Mouse (Mus musculus) embryo, embryonic 11 days (tissue): ENCODE data around the gene Lsm12.

Experiments
- DNase-seq: peaks from one replicate; pipeline ENCODE4 v3.0.0-alpha.2; 2015

Gene Lsm12

GRCm38 (mm10) chr11:102184646-102185495 is at the start of gene Lsm12:
Lsm12 (minus strand) TSS chr11:102185296.
- DNase-seq: peak; percentile 96

GRCm38 (mm10) chr11:102230006-102230741 is 45.1 kb upstream of the Lsm12 start, which contains the start of gene Hdac5:
Hdac5 (minus strand) TSS chr11:102230166.
- peak; percentile 99 for DNase-seq

GRCm38 (mm10) chr11:102229331-102229953 is 44.3 kb upstream of the Lsm12 start:
- DNase-seq: no peak

GRCm38 (mm10) chr11:102228646-102229268 is 43.7 kb upstream of the Lsm12 start:
- no peak for DNase-seq

GRCm38 (mm10) chr11:102228191-102228545 is 43.1 kb upstream of the Lsm12 start:
- DNase-seq: no peak

- DNase-seq: peak; percentile 68
Observed at GRCm38 (mm10) chr11:102227270-102228190, 42.4 kb upstream of the Lsm12 start.

- no peak for DNase-seq
Observed at GRCm38 (mm10) chr11:102226067-102226978, 41.2 kb upstream of the Lsm12 start.

- no peak for DNase-seq
Observed at GRCm38 (mm10) chr11:102225221-102225620, 40.1 kb upstream of the Lsm12 start.

- DNase-seq: no peak
Observed at GRCm38 (mm10) chr11:102224686-102225085, 39.6 kb upstream of the Lsm12 start.

- DNase-seq: peak; percentile 73
Observed at GRCm38 (mm10) chr11:102223166-102223565, 38.1 kb upstream of the Lsm12 start.

- DNase-seq: no peak
Observed at GRCm38 (mm10) chr11:102221954-102222351, 36.9 kb upstream of the Lsm12 start.

- DNase-seq: no peak
Observed at GRCm38 (mm10) chr11:102221243-102221953, 36.3 kb upstream of the Lsm12 start.

- no peak for DNase-seq
Observed at GRCm38 (mm10) chr11:102220451-102220850, 35.4 kb upstream of the Lsm12 start.

GRCm38 (mm10) chr11:102219994-102220346 is 34.9 kb upstream of the Lsm12 start:
- no peak for DNase-seq

GRCm38 (mm10) chr11:102219247-102219993 is 34.3 kb upstream of the Lsm12 start:
- no peak for DNase-seq

GRCm38 (mm10) chr11:102218783-102219182 is 33.7 kb upstream of the Lsm12 start:
- peak; percentile 90 for DNase-seq

- DNase-seq: no peak
Observed at GRCm38 (mm10) chr11:102217876-102218430, 32.9 kb upstream of the Lsm12 start.

- no peak for DNase-seq
Observed at GRCm38 (mm10) chr11:102217396-102217795, 32.3 kb upstream of the Lsm12 start.

- no peak for DNase-seq
Observed at GRCm38 (mm10) chr11:102216886-102217240, 31.8 kb upstream of the Lsm12 start.
